Mouse (Mus musculus): ENCODE results near the gene Cyb561a3.
A peak's percentile ranks its signal among the peaks of the same experiment; 100 is the strongest.

The Cyb561a3 gene

GRCm38 (mm10) chr19:10590301-10590700, 13.3 kb downstream of the Cyb561a3 start:
- DNase-seq (ENCODE audit: low read depth, low spot score): no peak

DNA sequence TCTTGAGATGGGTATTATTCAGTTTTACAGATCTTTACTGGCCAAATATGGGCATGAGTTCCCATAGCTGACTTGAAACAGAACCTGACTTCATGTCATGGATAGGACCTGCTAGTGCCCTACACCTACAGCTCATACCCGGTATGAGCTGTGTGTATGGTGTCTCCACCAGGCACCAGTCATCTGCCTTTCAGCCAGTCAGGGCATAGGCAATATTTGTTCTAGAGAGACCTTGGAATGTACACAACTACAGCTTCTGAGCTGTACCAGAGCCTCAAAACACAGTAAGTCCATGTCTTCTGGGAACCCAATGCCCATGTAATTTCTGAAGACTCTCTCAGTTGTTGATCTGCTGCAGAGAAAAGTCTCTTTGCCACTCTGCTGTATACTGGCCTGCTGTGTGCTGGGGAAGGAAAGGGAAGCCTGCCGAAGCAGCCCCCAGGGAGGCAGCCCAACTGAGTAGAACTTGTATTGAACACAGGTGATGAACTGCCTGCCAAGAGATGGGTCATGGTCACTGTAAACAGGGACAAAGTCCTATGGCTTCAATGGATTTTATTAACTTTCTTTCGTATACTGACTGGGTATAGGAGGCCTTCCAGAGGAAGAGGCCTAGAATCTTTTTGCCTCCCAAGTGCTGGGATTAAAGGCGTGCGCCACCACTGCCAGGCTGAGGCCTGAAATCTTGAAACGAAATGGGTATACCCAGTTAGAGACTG, 14.8 kb downstream of the Cyb561a3 start:
- no peak for DNase-seq (ENCODE audit: low read depth, low spot score)

DNA sequence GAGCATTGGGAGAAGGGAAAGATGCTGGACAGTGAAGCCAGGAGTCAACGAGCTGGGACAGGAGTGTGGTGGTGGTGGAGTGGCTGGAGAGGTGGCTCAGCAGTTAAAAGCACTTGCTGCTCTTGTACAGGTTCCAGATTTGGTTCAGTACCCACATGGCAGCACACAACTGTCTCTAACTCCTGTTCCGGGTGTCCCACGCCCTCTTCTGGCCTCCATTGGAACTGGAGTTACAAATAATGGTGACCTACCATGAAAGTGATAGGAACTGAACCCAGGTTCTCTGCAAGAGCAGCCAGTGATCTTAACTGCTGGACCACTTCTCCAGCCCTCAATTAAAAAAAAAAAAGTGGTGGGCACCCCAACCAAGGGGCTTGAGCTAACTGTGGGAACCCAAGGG, 21.2 kb downstream of the Cyb561a3 start:
- peak; percentile 69 for DNase-seq (ENCODE audit: low read depth, low spot score)

DNA sequence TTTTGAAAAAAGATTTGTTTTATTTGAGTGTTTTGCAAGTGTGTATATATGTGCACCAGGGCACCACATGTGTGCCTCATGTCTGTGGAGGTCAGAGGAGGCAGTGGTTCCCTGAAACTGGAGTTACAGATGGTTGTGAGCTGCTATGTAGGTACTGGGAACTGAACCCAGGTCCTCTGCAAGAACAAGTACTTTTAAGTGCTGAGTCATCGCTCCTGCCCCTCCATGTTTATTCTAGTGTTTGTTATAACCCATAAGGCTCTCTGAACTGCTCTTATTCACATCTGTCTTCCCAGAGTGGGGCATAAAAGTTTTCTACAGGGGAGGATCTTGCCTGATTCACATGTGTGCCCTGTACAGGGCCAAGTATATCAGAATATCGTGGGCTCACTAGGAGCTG, 22.7 kb downstream of the Cyb561a3 start:
- DNase-seq (ENCODE audit: low read depth, low spot score): no peak

DNA sequence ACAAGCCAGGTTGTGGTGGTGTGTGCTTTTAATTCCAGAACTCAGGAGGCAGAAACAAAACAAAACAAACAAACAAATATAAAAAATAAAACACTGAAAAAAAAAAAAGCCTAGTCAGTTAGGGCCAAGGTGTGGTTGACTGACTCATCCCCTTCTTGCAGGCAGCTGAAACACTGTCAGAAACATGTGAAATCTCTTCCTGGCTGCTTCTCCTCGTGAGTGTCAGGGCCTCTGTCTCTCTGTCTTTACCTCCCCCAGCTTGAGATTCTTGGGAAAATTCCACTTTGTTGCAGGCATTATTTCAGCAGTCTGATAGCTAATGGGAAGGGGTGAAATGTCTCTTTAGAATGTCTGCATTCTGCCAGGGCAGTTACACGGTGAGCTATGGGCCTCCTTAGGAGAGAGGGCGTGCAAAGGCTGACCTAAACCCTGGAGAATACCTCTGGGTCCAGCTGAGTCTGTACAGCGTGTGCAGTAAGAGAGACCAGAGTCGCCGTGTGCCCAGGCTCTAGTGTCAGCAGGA, 25.3 kb downstream of the Cyb561a3 start:
- no peak for DNase-seq (ENCODE audit: low read depth, low spot score)

DNA sequence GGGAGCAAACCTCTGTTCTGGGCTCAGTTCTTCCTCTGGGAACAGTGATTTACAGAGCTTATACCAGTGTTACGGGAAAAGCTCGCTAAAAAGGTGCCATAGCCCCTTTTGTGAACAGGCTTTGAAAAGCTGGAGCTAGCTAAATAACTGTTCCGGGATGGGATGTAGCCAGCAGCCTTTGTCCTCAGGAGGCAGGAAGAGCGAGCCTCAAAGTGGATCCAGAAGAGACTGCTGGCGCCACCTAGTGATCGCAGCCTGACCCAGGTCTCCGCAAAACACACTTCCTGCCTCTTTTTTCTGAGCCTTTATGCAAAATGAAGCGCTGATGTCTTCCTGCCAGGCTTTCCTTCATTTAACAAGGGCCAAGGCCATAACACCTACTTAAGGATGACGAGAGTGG, 25.8 kb downstream of the Cyb561a3 start:
- DNase-seq (ENCODE audit: low read depth, low spot score): peak; percentile 91

DNA sequence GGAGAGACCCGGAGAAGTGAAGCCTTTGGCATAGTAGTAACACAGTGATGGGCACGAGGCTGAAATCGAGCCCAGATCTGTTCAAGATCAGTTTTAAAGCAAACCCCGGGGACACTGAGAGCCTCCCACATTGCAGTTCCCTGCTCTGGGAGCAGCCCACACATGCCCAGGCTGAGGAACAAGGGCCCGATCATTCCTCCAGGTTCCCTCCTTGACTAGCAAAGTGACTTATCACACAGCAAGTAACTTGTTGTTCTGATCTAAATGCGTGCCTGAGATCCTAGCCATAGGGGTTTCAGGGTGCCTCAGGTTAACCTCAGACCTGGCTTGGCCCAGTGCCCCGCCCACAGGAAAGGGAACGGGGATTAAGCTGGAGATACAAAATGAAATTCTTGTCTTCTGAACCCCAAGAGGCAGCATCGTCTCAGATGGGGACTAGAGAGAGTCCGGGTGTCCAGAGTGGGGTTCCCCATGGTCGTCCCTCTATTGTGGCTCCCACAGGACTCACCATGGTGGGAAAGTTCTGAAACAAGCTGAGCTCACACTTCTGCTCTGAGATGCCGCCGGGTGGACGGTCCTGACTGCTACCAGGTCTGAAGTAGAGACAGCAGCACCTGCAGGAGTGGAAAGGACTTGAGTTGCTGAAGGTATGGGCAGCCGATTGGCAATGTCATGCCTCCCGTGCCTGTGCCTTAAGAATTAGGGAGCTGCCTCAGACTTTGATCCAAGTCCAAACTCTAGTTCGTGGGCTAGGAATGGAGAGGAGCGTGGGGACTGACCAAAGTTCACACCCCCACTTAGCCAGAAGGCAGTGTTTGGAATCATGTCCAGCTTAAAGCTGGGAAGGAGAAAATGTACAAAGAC, 26.9 kb downstream of the Cyb561a3 start:
- peak; percentile 19 for DNase-seq (ENCODE audit: low read depth, low spot score)

DNA sequence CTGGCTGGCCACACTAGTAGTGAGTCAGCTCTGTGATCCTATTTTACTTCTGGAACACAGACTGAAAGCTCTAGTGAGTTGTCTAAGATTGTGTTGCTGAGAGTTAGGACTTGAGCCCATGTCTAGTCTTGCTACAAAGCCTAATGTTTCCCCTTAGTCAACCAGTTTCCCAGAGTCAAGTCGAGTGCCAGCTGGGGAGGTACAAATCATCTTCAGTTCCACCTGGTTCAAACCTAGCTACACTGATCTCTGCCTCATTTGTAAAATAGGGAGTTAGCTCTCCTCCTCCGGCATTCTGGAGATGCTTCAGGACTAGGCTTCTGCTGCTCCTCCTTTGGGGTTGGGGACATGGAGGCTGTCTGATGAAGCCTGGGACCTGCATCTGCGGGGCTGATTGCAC, 27.6 kb downstream of the Cyb561a3 start:
- DNase-seq (ENCODE audit: low read depth, low spot score): no peak

DNA sequence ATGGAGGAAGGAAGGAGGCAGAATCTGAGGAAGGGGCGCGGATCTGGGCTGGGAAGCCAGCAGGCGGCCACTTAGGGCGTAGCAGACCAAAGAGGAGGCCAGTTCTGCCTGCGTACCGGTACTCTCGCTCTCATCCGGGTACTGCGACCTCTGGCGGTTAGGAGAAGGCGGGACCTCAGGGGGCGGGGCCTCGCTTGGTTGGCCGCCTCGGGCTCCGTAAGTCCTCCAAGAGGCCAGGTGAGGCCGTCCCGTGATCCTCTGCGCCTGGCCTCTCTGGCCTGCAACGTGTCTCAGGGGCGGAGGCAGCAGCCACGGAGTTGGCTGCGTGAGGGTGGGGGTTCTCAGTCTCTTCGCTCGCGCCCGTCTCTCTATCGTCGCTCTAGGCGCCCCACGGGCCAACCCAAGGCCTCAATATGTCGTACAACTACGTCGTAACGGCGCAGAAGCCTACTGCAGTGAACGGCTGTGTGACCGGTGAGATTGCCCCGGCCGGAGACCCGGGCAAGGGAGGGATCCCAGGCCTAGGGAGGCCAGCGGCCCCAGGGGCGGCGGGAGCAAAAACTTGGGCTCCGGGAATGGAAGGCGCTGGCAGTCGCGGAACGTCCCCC, 28.4 kb downstream of the Cyb561a3 start, which contains the start of the genes Ddb1 and Tkfc:
Gene Ddb1, plus strand, starts transcription at position 35 of the 608 bp plus-strand sequence.
Gene Tkfc, minus strand, starts transcription at position 362 of the 608 bp plus-strand sequence.
- DNase-seq (ENCODE audit: low read depth, low spot score): peak; percentile 99

DNA sequence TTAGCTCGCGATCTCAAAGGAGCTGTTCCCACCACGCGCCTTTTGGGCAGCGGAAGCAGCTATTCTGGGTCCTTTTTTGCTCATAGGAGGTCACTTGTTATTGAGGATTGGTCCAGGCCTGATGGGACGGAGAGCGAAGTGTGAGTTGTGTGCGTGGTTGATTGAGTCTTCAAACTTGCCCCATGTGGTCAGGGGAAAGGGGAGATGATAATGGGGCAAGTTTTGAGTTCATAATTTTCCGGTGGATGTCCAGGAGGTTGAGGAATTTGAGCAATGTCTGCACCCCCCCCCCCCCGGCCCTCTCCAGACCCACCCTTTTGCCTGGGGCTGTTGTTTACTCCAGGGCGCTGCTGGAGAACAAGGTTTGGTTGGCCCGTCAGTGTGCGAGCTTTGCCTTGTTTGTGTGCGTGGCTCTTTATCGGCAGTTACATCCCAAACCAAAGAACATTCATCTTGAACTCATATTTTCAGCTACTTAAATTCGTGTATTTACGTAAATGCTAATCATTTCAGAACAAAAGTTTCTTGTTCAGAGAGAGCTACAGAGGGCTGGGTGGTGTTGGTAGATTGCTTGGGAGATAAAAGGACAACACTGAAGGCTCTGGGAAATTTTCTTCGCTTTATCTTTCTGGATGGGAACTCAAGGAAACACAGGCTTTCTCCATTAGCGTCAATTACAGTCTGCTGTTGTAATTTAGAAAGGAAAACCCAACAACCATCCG, 29.1 kb downstream of the Cyb561a3 start:
- DNase-seq (ENCODE audit: low read depth, low spot score): peak; percentile 77

DNA sequence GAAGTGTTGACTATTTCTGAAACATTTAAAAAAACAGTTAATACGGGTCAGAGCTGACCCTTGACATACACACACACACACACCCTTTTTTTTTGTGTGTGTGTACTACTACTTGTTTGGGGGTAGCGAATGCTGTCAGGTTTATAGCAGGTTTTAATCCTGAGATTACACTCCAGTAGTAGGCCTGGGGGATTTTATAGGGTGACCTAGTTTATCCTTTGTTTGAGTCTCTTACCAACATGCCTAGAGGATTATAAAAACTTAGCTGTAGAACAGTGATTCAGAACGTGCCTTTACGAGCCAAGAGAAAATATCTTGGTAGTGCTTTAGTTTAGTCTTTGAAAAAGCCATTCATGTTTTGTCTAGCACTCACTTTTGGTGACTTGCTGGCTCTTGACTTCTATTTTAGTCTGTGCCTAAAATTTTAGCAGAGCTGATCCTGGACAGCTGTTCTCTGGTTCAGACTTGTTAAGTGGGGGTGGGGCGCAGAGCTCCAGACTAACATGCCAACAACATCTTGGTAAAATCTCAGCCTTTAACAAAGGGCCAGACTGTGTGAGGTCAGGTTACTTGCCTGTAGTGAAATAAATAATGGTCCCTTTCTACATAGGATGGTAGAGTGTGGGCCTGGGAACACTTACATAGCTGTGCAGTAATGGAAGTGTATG, 31.7 kb downstream of the Cyb561a3 start:
- DNase-seq (ENCODE audit: low read depth, low spot score): no peak

- peak; percentile 38 for DNase-seq (ENCODE audit: low read depth, low spot score)
Measured at GRCm38 (mm10) chr19:10634106-10634871, 57.3 kb downstream of the Cyb561a3 start, which contains the start of gene Vwce. Gene Vwce, plus strand, starts transcription at chr19:10634213.

DNA sequence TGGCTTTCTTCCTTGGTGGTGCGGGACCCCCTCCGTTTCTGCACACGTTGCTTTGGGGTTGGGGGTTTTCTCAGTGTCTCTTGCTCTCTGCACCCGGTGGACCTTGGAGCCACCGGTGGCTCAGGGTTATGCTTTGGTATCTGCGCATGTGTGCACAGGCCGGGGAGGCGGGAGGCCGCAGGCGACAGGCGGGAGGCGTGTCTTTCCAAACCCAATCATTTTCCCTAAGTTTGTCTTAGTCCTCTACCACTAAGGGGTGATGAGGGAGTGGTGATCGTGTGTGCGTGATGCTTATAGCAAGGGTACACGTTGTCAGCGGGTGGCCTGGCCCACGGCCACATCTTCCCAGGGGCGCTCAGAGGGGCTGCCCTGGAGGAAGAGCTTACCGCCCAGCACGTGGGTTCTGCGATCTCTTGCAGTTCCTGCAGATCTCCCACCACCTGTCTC, 57.9 kb downstream of the Cyb561a3 start:
- DNase-seq (ENCODE audit: low read depth, low spot score): peak; percentile 65

DNA sequence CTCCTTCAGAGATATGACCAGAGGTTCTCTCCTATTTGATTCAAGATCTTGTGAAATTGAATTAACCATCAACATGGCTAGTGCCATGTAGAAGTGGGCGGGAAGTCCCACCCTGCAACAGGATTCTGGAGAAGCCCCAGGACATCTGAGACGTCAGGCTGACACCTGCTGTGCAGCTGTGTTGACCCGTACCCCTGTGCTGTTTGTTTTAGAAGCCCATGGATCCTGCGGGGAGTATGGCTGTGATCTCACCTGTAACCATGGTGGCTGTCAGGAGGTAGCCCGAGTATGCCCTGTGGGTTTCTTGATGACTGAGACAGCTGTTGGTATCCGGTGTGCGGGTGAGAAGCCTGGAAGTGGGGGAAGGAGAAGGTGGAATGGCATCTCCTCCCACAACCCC, 60.9 kb downstream of the Cyb561a3 start:
- DNase-seq (ENCODE audit: low read depth, low spot score): no peak

- DNase-seq (ENCODE audit: low read depth, low spot score): no peak
Measured at GRCm38 (mm10) chr19:10640080-10640479, 63.1 kb downstream of the Cyb561a3 start.

DNA sequence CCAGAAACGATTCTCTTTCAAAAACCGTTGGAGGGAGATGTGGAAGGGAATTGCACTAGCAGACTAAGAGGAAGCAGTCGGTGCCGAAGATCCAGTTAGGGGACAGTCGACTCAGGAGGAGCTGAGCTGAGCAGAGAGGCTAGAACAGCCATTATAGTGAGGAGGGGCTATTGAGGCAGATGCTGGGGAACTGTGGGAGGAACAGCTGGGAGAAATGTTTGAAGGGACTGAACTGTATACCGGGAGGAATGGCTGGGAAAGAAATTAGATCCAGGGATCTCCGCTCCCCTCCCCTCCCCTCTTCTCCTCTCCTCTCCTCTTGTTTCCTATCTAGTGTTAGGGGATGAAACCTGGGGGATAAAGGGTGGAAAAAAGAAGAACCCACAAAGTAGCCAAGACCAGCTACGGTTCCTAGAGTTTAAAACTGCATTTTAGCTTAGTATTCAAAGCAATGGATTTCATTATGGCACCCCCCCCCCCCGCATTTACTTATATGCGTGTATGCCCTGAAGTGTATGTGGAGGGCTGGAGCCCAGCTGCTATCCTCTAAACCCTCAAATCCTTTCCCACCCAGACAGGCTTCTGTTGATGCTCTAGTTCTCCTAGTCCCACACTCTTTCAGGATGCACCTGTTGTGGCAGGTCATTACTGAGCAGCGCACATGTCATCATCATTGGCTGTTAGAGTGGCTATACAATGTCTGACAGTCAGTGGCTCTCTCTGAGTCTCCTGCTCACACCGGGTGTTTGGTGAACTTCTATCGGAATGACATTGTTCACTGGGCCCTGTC, 63.8 kb downstream of the Cyb561a3 start:
- DNase-seq (ENCODE audit: low read depth, low spot score): no peak

All from R1 (cell line).